Mouse (Mus musculus) kidney, adult 2 months (tissue): ENCODE measurements around the gene Serpina6. TPM values are rescaled to one million over a fixed set of nuclear protein-coding genes. Genes with fewer than 3 reads are reported as not detected.
"Not testable (repeated sequence)": the region's sequence is repeated elsewhere in the genome, so short reads cannot be mapped to it uniquely, and the experiment has no call there.

Experiments used
- DNase-seq: peaks from one replicate; pipeline ENCODE4 v3.0.0; 2021
- H3K27ac ChIP-seq: fragments of 200-500 bp; 2 replicates; pipeline ENCODE4 v1.5.1; 2012; ENCODE audit warnings: low read depth, low read length, control low read depth, inconsistent platforms; ENCODE audit not compliant: insufficient read depth
- H3K27me3 ChIP-seq: fragments of 200-500 bp; replicated peaks from 2 replicates; pipeline ENCODE4 v1.6.1; 2012; ENCODE audit warnings: mild to moderate bottlenecking, moderate library complexity, low read length, inconsistent platforms; ENCODE audit not compliant: control insufficient read depth, insufficient read depth
- H3K36me3 ChIP-seq: fragments of 200-500 bp; 2 replicates; pipeline ENCODE4 v1.6.1; 2012; ENCODE audit warnings: mild to moderate bottlenecking, moderate library complexity, low read length, inconsistent platforms; ENCODE audit not compliant: control insufficient read depth, insufficient read depth
- H3K4me1 ChIP-seq: fragments of 200-500 bp; 2 replicates; pipeline ENCODE4 v1.6.1; 2011; ENCODE audit warnings: low read length; ENCODE audit not compliant: control insufficient read depth, insufficient read depth
- H3K4me3 ChIP-seq: fragments of 200-500 bp; 2 replicates; pipeline ENCODE4 v1.5.1; 2011; ENCODE audit warnings: mild to moderate bottlenecking, low read depth, low read length, control low read depth; ENCODE audit not compliant: insufficient read depth
- CTCF ChIP-seq: fragments of 200-500 bp; conservative IDR thresholded peaks from 2 replicates; pipeline ENCODE4 v1.5.1; 2011; ENCODE audit warnings: low read depth, mild to moderate bottlenecking, control low read depth, low read length, moderate library complexity, mixed read lengths; ENCODE audit not compliant: insufficient read depth, insufficient read length
- POLR2A ChIP-seq: fragments of 200-500 bp; IDR thresholded peaks from one replicate; pipeline ENCODE4 v1.6.1; 2011; ENCODE audit warnings: low read depth, low read length, control low read depth
- WGBS: fragments of 180-500 bp; shearing (Covaris S2); methylation state at CpG from one replicate; pipeline ENCODE4 v1.1.7; 2018; 5-methylcytosine and 5-hydroxymethylcytosine counted together
- polyA plus RNA-seq: library from polyadenylated mRNA; depleted of rRNA; stranded (reverse); fragments of >200 nt; gene quantifications from 2 replicates; pipeline ENCODE4 v1.2.3, GENCODE M21; 2012

The Serpina6 gene
- polyA plus RNA-seq, 1 experiment: 0.58 TPM

DNA sequence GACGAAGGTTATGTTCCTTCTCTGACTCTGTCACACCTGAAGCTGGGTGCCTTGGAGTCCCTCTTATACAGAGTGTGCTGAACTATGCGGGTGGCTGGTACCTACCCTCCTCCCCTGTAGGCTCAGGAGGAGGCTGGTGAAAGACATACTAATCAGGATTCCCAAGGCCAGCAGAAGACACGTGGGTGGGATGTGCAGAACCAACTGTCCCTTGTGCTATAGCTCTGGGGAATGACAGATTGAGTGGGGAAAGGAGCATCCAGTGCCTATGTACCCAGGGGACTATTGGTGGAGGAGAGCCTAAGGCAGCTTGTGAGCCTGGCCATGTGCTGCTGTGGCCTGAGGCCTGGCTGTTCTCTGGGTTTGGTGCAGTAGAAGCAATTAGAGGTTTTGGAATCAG is 29.0 kb upstream of the Serpina6 start:
- H3K4me1 ChIP-seq: no peaks in the 10 kb centered on the region; the same call in 1 of the 2 replicates
- TF ChIP-seq POLR2A (no peak), CTCF (no peak)
- no peaks in the 10 kb centered on the region for H3K27me3 ChIP-seq
- no peak overlapping the region for H3K4me3 ChIP-seq
- WGBS: 79% methylated on average over 3 of the region's 3 CpGs
- no peak overlapping the region for H3K27ac ChIP-seq
- no peaks in the 10 kb centered on the region for H3K36me3 ChIP-seq
- DNase-seq: no peak

DNA sequence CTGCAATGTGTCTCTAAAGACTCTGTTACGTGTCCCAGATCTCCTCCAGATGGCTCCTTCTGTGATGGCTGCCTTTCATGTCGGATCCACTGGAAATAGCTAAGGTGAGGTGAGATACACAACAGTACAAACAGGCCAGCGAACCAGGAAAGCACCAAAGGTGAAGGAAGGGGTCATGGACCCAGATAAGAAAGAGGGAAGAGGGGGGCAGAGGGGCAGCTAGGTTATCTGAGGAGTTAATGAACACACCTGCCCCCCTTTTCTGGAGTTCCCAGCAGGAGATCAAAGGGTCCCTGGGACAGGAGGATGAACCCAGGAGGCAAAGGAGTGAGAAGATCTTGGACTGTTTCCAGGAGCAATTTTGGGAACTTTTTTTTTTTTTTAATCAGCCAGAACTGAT is 28.4 kb upstream of the Serpina6 start:
- Histone ChIP-seq H3K36me3 (no peaks in the 10 kb centered on the region), H3K27me3 (no peaks in the 10 kb centered on the region), H3K27ac (no peak overlapping the region), H3K4me3 (no peak overlapping the region), H3K4me1 (no peaks in the 10 kb centered on the region; the same call in 1 of the 2 replicates)
- WGBS: 77% methylated on average over 3 of the region's 3 CpGs
- TF ChIP-seq POLR2A (no peak), CTCF (no peak)
- DNase-seq: no peak

DNA sequence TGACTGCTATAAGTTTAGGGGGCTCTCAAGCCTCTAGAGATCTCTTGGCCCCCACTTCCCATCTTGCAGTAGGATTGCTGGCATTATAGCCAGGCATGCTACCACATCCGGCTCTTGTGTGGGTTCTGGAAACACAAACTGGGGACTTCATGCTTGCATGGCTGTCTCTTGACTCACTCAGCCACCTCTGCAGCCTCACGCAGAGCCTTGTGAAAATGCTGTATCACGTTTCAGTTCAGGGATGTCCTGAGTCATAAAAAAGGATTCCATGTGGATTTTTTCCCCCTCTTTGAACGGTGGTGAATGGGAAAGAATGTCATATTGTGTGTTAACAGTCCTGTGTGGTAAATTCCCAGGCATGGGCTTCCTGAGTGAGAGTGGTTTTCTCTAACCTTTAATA is 26.8 kb upstream of the Serpina6 start:
- TF ChIP-seq CTCF (no peak), POLR2A (no peak)
- DNase-seq: no peak
- H3K4me3 ChIP-seq: no peak overlapping the region
- H3K27me3 ChIP-seq: no peaks in the 10 kb centered on the region
- H3K36me3 ChIP-seq: no peaks in the 10 kb centered on the region
- no peak overlapping the region for H3K27ac ChIP-seq
- H3K4me1 ChIP-seq: no peaks in the 10 kb centered on the region; the same call in 1 of the 2 replicates
- 16% methylated on average over 4 of the region's 4 CpGs for WGBS

DNA sequence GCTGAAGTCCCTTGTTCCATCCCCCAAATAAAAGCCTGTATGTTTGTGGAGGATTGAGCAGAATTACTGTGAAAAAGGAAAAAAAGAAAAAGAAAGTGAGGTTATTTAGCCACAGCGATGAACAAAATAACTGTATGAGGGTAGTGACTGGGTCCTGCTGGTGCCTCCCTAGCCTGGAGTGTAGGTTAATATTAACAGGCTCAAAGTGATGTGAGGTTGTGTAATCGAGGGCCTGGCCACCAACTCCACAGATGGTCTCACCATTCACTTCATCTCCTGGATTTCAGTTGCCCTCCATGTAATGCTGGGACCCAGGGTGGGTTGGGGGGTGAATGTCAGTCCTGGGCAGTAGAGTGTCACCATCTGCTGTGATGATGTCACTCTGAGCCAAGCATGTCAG is 24.7 kb upstream of the Serpina6 start:
- no peaks in the 10 kb centered on the region for H3K27me3 ChIP-seq
- no peaks in the 10 kb centered on the region for H3K36me3 ChIP-seq
- no peaks in the 10 kb centered on the region; the same call in 1 of the 2 replicates for H3K4me1 ChIP-seq
- DNase-seq: peak; percentile 47
- TF ChIP-seq POLR2A: no peak
- TF ChIP-seq CTCF: no peak
- H3K4me3 ChIP-seq: no peak overlapping the region
- 29% methylated on average over 2 of the region's 2 CpGs for WGBS
- no peak overlapping the region for H3K27ac ChIP-seq

- Histone ChIP-seq H3K27me3 (no peaks in the 10 kb centered on the region), H3K4me1 (no peaks in the 10 kb centered on the region; the same call in 1 of the 2 replicates), H3K27ac (no peak overlapping the region), H3K4me3 (no peak overlapping the region), H3K36me3 (no peaks in the 10 kb centered on the region)
- 62% methylated on average over 2 of the region's 2 CpGs for WGBS
- DNase-seq: no peak
- TF ChIP-seq POLR2A (no peak), CTCF (no peak)
Observed at GRCm38 (mm10) chr12:103681169-103681568, 24.2 kb upstream of the Serpina6 start.

DNA sequence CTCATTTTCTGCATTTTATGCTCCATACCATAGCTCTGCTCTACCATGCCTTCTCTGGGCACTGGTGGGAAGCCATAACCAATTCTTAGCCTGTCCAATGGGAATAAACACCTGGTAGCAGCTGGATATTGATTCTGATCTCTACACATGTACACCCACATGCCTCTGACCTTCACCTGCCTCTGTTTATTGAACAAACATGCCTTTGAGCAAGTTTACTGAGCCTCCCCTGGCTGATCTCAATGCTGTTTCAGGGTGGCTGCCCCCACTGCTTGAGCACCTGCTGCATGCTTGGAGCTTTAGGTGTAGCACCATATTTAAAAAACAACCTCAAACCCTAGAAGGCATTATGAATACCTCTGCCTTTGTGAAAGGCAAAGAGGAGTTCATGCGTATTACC is 22.8 kb upstream of the Serpina6 start:
- DNase-seq, H3K36me3 ChIP-seq, H3K4me3 ChIP-seq, H3K27me3 ChIP-seq, H3K4me1 ChIP-seq, H3K27ac ChIP-seq: not testable (repeated sequence)
- 97% methylated on average over 1 of the region's 1 CpGs for WGBS

- TF ChIP-seq POLR2A (no peak), CTCF (no peak)
- Histone ChIP-seq H3K27me3 (no peaks in the 10 kb centered on the region), H3K27ac (no peak within 1 kb of the TSS), H3K4me1 (no peaks in the 10 kb centered on the region), H3K4me3 (no peak within 1 kb of the TSS), H3K36me3 (no peaks in the 10 kb centered on the region)
- WGBS: 93% methylated on average over 1 of the region's 1 CpGs
- no peak for DNase-seq
Observed at GRCm38 (mm10) chr12:103676039-103676438, 19.0 kb upstream of the Serpina6 start, which contains the start of gene Serpina16. Gene Serpina16 (minus strand): TSS chr12:103676139.

GRCm38 (mm10) chr12:103673179-103673578 is 16.2 kb upstream of the Serpina6 start:
- WGBS: 55% methylated on average over 2 of the region's 2 CpGs
- TF ChIP-seq CTCF (no peak), POLR2A (no peak)
- Histone ChIP-seq H3K4me1 (no peaks in the 10 kb centered on the region), H3K27me3 (no peaks in the 10 kb centered on the region), H3K4me3 (no peak overlapping the region), H3K27ac (no peak overlapping the region), H3K36me3 (no peaks in the 10 kb centered on the region)
- no peak for DNase-seq
